Mouse (Mus musculus) liver, embryonic 14.5 days (tissue): ENCODE data around the gene Ppl. TPM values are rescaled to one million over a fixed set of nuclear protein-coding genes. Genes with fewer than 3 reads are reported as not detected.
A peak's percentile ranks its signal among the peaks of the same experiment; 100 is the strongest.

ENCODE experiments used
- ATAC-seq: fragments of 200-750 bp; cut with Nextera tagmentation; 2 replicates; pipeline ENCODE4 v1.8.0; 2017; ENCODE audit warnings: moderate number of reproducible peaks, mild to moderate bottlenecking, moderate library complexity; ENCODE audit not compliant: insufficient read depth
- DNase-seq, 3 experiments: peaks; one replicate each; pipeline ENCODE4 v3.0.0-alpha.2; 2012 to 2013; ENCODE audit warnings: low read depth in 3 of 3, low spot score in 3 of 3
- H3K27ac ChIP-seq: fragments of 300-500 bp; sonication (generic); 2 replicates; pipeline ENCODE4 v1.5.1; 2014; ENCODE audit warnings: moderate library complexity, mild to moderate bottlenecking, control low read depth, inconsistent platforms
- H3K27me3 ChIP-seq: fragments of 300-500 bp; sonication (generic); 2 replicates; pipeline ENCODE4 v1.6.1; 2014; ENCODE audit warnings: mild to moderate bottlenecking, low read length, moderate library complexity; ENCODE audit not compliant: control insufficient read depth, insufficient read depth
- H3K36me3 ChIP-seq: fragments of 300-500 bp; sonication (generic); replicated peaks from 2 replicates; pipeline ENCODE4 v1.6.1; 2014; ENCODE audit warnings: low read depth; ENCODE audit not compliant: control insufficient read depth, insufficient read depth
- H3K4me1 ChIP-seq, 2 experiments: fragments of 200-500 bp in 1 of 2; fragments of 300-500 bp in 1 of 2; sonication (generic) in 1 of 2; replicated peaks; 2 replicates each; pipeline ENCODE4 v1.6.1; 2012 to 2014; ENCODE audit warnings: antibody characterized with exemption in 1 of 2, inconsistent platforms in 1 of 2, low read length in 1 of 2; ENCODE audit not compliant: control insufficient read depth in 2 of 2, insufficient read depth in 2 of 2
- H3K4me2 ChIP-seq: fragments of 300-500 bp; sonication (generic); 2 replicates; pipeline ENCODE4 v1.6.1; 2014; ENCODE audit warnings: low read depth, mild to moderate bottlenecking, control low read depth, moderate library complexity
- H3K4me3 ChIP-seq, 2 experiments: fragments of 200-500 bp in 1 of 2; fragments of 300-500 bp in 1 of 2; sonication (generic) in 1 of 2; 2 replicates each; pipeline ENCODE4 v1.5.1; 2012 to 2014; ENCODE audit warnings: low read depth in 2 of 2, low read length in 2 of 2, mild to moderate bottlenecking in 2 of 2, control low read depth in 1 of 2, inconsistent platforms in 1 of 2, moderate library complexity in 1 of 2; ENCODE audit not compliant: insufficient read depth in 1 of 2
- H3K9ac ChIP-seq: fragments of 300-500 bp; sonication (generic); replicated peaks from 2 replicates; pipeline ENCODE4 v1.6.1; 2014; ENCODE audit warnings: mild to moderate bottlenecking, control low read depth, moderate library complexity
- H3K9me3 ChIP-seq: fragments of 300-500 bp; sonication (generic); 2 replicates; pipeline ENCODE4 v1.6.1; 2016; ENCODE audit warnings: low read length, mixed read lengths; ENCODE audit not compliant: control insufficient read depth
- CTCF ChIP-seq: IDR thresholded peaks from 2 replicates; pipeline ENCODE4 v1.5.1; 2016; ENCODE audit warnings: antibody characterized with exemption, low read depth, control low read depth
- EP300 ChIP-seq: IDR thresholded peaks from 2 replicates; pipeline ENCODE4 v1.6.1; 2016; ENCODE audit warnings: antibody characterized with exemption, low read depth
- WGBS: fragments of 180-500 bp; shearing (Covaris S2); extraction: QIAGEN DNeasy Blood & Tissue Kit; methylation state at CpG from one replicate; pipeline ENCODE4 v1.1.7; 2014; ENCODE audit not compliant: insufficient replicate concordance; 5-methylcytosine and 5-hydroxymethylcytosine counted together
- polyA plus RNA-seq, 2 experiments: library from polyadenylated mRNA; depleted of rRNA in 1 of 2; stranded (reverse) in 1 of 2; unstranded in 1 of 2; fragments of >200 nt; fragmentation: Nextera tagmentation in 1 of 2; extraction: Ambion mirVana in 1 of 2; gene quantifications; 2 replicates each; pipeline versions ENCODE4 v1.2.1 to v1.2.3; 2012 to 2014

Gene Ppl
- polyA plus RNA-seq, 2 experiments, result 0.20 to 0.27 TPM

DNA sequence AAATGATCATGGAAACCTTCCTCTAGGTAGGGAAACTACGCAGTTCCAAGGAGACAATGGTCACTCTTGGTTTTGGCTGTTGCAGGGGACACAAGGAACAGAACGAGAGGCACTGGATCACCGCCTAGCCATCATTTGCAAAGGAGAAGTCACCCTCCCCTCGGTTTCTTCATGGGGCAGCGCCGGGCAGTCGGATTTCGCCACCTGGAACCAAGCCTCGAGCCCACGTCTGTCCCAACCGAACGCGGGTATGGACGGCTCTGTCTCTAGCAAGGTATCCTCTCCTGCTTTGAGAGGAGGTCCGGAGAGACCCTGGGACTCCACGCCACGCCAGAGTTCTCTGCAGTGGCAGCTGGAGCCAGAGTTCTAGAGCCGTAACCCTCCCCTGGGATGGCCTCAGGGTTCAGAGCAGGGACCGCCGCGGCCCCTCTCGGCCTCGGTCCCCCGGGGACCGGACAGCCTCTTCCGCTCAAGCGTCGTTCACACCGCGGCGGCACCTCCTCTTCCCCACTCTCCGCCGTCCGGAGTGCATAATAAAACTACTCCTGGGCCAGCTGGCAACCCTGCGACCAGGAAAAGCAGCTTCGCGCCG is 82.9 kb downstream of the Ppl start:
- peak in 1 of 3 experiments; percentile 13 for DNase-seq
- Histone ChIP-seq H3K27me3 (no peaks in the 10 kb centered on the region), H3K9me3 (no peaks in the 10 kb centered on the region), H3K27ac (peak overlapping the region; percentile 10), H3K4me3 (peak overlapping the region; percentile 83 to 94), H3K4me2 (peak overlapping the region; percentile 85), H3K9ac (peak overlapping the region; percentile 93), H3K4me1 (peaks cover 7 to 17% of the 10 kb centered on the region in 2 experiments), H3K36me3 (peaks cover 43% of the 10 kb centered on the region)
- WGBS, result under 1% methylated on average over 38 of the region's 38 CpGs
- ATAC-seq, result peak; percentile 49
- TF ChIP-seq EP300 (no peak), CTCF (no peak)

DNA sequence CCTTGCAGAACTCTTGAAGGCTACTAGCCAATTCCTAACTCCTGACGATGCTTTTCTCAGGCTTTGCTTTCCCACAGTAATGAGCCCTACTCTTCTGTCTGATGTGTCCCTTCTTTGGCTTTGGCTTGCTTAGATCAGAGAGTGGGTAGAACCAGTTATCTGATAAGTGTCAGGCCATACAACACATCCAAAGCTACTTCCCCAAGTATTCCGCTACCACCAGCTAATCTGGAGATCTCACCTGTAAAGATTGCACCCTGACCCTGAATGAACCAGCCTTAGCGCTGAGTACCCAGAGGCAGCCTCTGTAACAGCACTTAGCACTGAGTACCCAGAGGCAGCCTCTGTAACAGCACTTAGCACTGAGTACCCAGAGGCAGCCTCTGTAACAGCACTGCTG is 86.9 kb downstream of the Ppl start:
- no peak overlapping the region for H3K4me3 ChIP-seq
- H3K36me3 ChIP-seq, result peaks cover 58% of the 10 kb centered on the region
- DNase-seq (no peak), ATAC-seq (no peak)
- H3K27ac ChIP-seq, result no peak overlapping the region
- WGBS, result 83% methylated on average over 3 of the region's 3 CpGs
- no peak overlapping the region for H3K9ac ChIP-seq
- no peak overlapping the region for H3K4me2 ChIP-seq
- TF ChIP-seq EP300, result no peak
- no peaks in the 10 kb centered on the region for H3K27me3 ChIP-seq
- no peaks in the 10 kb centered on the region for H3K9me3 ChIP-seq
- H3K4me1 ChIP-seq, result peaks cover 5 to 9% of the 10 kb centered on the region in 2 experiments

- H3K36me3 ChIP-seq, result peaks cover 86% of the 10 kb centered on the region
- no peaks in the 10 kb centered on the region for H3K9me3 ChIP-seq
- 75% methylated on average over 5 of the region's 5 CpGs for WGBS
- H3K4me2 ChIP-seq, result no peak overlapping the region
- H3K27me3 ChIP-seq, result no peaks in the 10 kb centered on the region
- H3K9ac ChIP-seq, result no peak overlapping the region
- no peak overlapping the region for H3K4me3 ChIP-seq
- ATAC-seq, result no peak
- H3K27ac ChIP-seq, result no peak overlapping the region
- no peaks in the 10 kb centered on the region for H3K4me1 ChIP-seq
- TF ChIP-seq CTCF (no peak), EP300 (no peak)
- no peak for DNase-seq
Observed at GRCm38 (mm10) chr16:5036649-5037234, 95.5 kb downstream of the Ppl start.

Other genes with a start within 250 kb of the Ppl start
- gene Mgrn1, start 246.2 kb downstream of the Ppl start, polyA plus RNA-seq (2012; rRNA removed), result 15.7 and 16.3 TPM in 2 replicates
- gene Mgrn1, start 246.2 kb downstream of the Ppl start, polyA plus RNA-seq (2014; fragmentation: Nextera tagmentation; extraction: Ambion mirVana), result 17.6 and 18.0 TPM in 2 replicates
- gene Nudt16l1, start 193.7 kb downstream of the Ppl start, polyA plus RNA-seq (2012; rRNA removed), result 28.8 and 33.0 TPM in 2 replicates
- gene Nudt16l1, start 193.7 kb downstream of the Ppl start, polyA plus RNA-seq (2014; fragmentation: Nextera tagmentation; extraction: Ambion mirVana), result 51.8 and 52.1 TPM in 2 replicates
- gene Anks3, start 168.2 kb downstream of the Ppl start, polyA plus RNA-seq (2012; rRNA removed), result 12.8 and 16.2 TPM in 2 replicates
- gene Anks3, start 168.2 kb downstream of the Ppl start, polyA plus RNA-seq (2014; fragmentation: Nextera tagmentation; extraction: Ambion mirVana), result 9.9 and 10.2 TPM in 2 replicates
- 0.02 TPM in 1 of 2 replicates, not detected in the other for gene Sept12, start 134.6 kb downstream of the Ppl start, polyA plus RNA-seq (2012; rRNA removed)
- gene Sept12, start 134.6 kb downstream of the Ppl start, polyA plus RNA-seq (2014; fragmentation: Nextera tagmentation; extraction: Ambion mirVana), result not detected in 2 replicates
- 9.1 and 9.7 TPM in 2 replicates for gene Smim22, start 125.1 kb downstream of the Ppl start, polyA plus RNA-seq (2012; rRNA removed)
- gene Smim22, start 125.1 kb downstream of the Ppl start, polyA plus RNA-seq (2014; fragmentation: Nextera tagmentation; extraction: Ambion mirVana), result 4.5 and 7.8 TPM in 2 replicates
- 35.8 and 45.7 TPM in 2 replicates for gene Rogdi, start 118.9 kb downstream of the Ppl start, polyA plus RNA-seq (2012; rRNA removed)
- gene Rogdi, start 118.9 kb downstream of the Ppl start, polyA plus RNA-seq (2014; fragmentation: Nextera tagmentation; extraction: Ambion mirVana), result 39.3 and 42.0 TPM in 2 replicates
- gene Glyr1, start 82.6 kb downstream of the Ppl start, polyA plus RNA-seq (2012; rRNA removed), result 23.9 and 26.4 TPM in 2 replicates
- 21.7 and 26.3 TPM in 2 replicates for gene Glyr1, start 82.6 kb downstream of the Ppl start, polyA plus RNA-seq (2014; fragmentation: Nextera tagmentation; extraction: Ambion mirVana)
- 10.6 and 11.5 TPM in 2 replicates for gene Ubn1, start 82.4 kb downstream of the Ppl start, polyA plus RNA-seq (2012; rRNA removed)
- gene Ubn1, start 82.4 kb downstream of the Ppl start, polyA plus RNA-seq (2014; fragmentation: Nextera tagmentation; extraction: Ambion mirVana), result 8.9 and 10.3 TPM in 2 replicates
- gene Sec14l5, start 14.7 kb upstream of the Ppl start, polyA plus RNA-seq (2012; rRNA removed), result 0.01 TPM in 1 of 2 replicates, not detected in the other
- not detected in 2 replicates for gene Sec14l5, start 14.7 kb upstream of the Ppl start, polyA plus RNA-seq (2014; fragmentation: Nextera tagmentation; extraction: Ambion mirVana)
- gene Nagpa, start 71.6 kb upstream of the Ppl start, polyA plus RNA-seq (2012; rRNA removed), result 9.7 and 11.3 TPM in 2 replicates
- gene Nagpa, start 71.6 kb upstream of the Ppl start, polyA plus RNA-seq (2014; fragmentation: Nextera tagmentation; extraction: Ambion mirVana), result 9.2 and 11.5 TPM in 2 replicates
- gene AU021092, start 89.9 kb upstream of the Ppl start, polyA plus RNA-seq (2012; rRNA removed), result 0.57 and 0.71 TPM in 2 replicates
- gene AU021092, start 89.9 kb upstream of the Ppl start, polyA plus RNA-seq (2014; fragmentation: Nextera tagmentation; extraction: Ambion mirVana), result 0.85 and 0.90 TPM in 2 replicates
- gene Alg1, start 101.2 kb upstream of the Ppl start, polyA plus RNA-seq (2012; rRNA removed), result 11.5 and 12.1 TPM in 2 replicates
- 11.4 and 12.5 TPM in 2 replicates for gene Alg1, start 101.2 kb upstream of the Ppl start, polyA plus RNA-seq (2014; fragmentation: Nextera tagmentation; extraction: Ambion mirVana)
- 10.7 and 16.3 TPM in 2 replicates for gene Eef2kmt, start 123.6 kb upstream of the Ppl start, polyA plus RNA-seq (2012; rRNA removed)
- gene Eef2kmt, start 123.6 kb upstream of the Ppl start, polyA plus RNA-seq (2014; fragmentation: Nextera tagmentation; extraction: Ambion mirVana), result 9.9 and 12.3 TPM in 2 replicates